Mouse (Mus musculus) adrenal gland, postnatal 14 days (tissue): ENCODE data around the gene 4930430F08Rik. TPM values are rescaled to one million over a fixed set of nuclear protein-coding genes. Genes with fewer than 3 reads are reported as not detected.
A peak's percentile ranks its signal among the peaks of the same experiment; 100 is the strongest.
"Not testable (repeated sequence)": the region's sequence is repeated elsewhere in the genome, so short reads cannot be mapped to it uniquely, and the experiment has no call there.

Source experiments
- DNase-seq: peaks from one replicate; pipeline ENCODE4 v3.0.0; 2021; ENCODE audit warnings: mixed read lengths
- long read RNA-seq, 2 experiments: library from polyadenylated mRNA; stranded (forward); transcript quantifications; one replicate each; pipeline ENCODE4 v2.0.0; 2021
- total RNA-seq: library from RNA; stranded (reverse); gene quantifications from 2 replicates; pipeline ENCODE4 v1.2.3, GENCODE M21; 2021

The 4930430F08Rik gene
- total RNA-seq: 11.0 and 13.0 TPM in 2 replicates
- long read RNA-seq, experiment 1, transcript 4930430F08Rik-201 (7 exons, 2,564 nt): major isoform, 14 of 18 reads
- long read RNA-seq, experiment 1, partial matches to known transcripts: 0 of 18 reads
- long read RNA-seq, experiment 1, other reads (novel, unspliced or antisense): 4 of 18 reads
- long read RNA-seq, experiment 2, transcript 4930430F08Rik-201 (7 exons, 2,564 nt): major isoform, 8 of 8 reads
- long read RNA-seq, experiment 2, partial matches to known transcripts: 0 of 8 reads
- long read RNA-seq, experiment 2, other reads (novel, unspliced or antisense): 0 of 8 reads

DNA sequence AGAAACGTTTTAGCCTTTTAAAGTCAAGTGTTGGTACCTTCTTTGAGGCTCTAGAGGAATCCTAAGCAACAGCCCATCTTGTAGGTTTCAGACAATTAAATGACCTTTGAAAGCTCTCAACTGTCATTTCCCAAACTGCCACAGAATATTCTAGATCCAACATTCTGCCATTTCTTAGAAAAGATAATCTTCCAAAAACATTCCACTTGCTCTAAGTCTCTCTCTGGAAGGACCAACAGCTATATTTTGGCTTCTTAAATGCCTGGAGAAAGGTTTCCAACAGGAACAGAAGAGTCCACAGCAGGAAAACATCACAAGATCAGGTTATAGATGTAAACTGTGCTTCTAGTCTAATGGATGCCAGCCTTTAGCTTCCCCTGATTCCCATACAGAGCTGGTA, at the start of gene 4930430F08Rik, which contains the start of gene 1700017N19Rik:
Gene 4930430F08Rik, minus strand, starts transcription at position 101 of the 400 bp plus-strand sequence.
Gene 1700017N19Rik, plus strand, starts transcription at position 162 of the 400 bp plus-strand sequence.
- DNase-seq: no peak

DNA sequence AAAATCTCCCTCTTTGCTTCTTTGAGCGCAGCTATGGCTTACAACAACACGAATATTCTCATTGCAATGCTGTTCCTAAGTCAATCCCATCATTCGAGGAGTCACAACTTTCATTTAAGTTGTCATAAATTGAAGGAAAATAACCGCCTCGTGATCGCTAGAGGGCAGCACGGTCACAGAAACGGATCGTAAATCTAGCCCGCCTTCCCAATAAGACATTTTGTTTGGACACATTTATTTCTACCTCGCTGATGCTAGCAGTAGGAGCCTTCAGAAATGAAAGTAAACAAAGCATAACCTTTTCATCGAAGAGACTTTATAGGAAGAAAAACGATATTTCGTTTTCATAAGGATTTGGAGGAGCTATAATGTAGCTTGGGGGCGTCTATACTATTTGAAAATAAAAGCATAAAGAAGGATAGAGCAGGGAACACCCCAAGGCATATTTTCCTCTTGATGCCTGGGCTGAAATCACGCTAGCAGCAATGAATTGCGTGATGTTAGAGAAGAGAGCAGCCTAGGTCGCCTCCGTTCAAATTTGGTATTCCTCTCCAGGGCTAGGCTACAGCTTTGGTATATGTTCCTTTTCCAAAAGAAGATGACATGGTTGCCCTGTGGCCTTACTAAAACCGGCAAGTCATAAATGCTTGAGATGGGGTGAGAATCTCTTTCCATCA, 39.7 kb upstream of the 4930430F08Rik start:
- DNase-seq: peak; percentile 55

DNA sequence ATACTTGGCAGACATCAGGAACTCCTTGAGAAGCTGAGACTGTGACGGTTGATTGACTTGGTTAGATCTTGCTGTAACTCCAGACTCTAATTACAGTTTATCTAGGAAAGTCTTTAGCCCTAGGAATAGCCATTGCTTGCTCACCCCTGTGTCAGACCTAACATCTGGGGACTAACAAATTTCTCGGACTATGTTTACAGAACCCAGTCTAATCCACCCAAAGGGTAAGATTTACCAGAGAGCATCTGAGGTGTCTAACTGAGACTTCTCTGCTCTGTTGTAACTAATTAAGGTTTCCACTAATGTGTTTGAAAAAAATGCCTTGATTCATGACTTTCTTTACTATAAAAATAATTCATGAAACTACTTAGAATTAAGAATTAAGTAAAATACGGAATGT, 32.3 kb upstream of the 4930430F08Rik start:
- DNase-seq: no peak

DNA sequence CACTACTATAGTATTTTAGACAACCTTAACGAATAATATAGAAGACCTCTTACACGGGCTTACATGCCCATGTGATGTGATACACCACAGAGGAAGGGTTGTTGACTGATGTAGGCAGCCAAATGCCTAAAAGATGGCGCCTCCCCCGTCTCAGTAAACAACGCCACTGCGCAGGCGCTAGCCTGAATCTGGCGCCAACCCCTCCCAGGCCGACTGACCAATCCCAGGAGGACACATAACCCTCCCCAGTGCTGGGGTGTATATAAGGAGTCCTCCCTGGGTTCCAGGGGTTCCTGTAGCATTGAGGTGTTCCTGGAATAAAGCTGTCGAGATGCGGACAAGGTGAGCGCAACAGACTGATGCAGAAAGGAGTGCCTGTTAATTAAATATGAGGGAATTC, 29.8 kb upstream of the 4930430F08Rik start:
- DNase-seq: no peak

DNA sequence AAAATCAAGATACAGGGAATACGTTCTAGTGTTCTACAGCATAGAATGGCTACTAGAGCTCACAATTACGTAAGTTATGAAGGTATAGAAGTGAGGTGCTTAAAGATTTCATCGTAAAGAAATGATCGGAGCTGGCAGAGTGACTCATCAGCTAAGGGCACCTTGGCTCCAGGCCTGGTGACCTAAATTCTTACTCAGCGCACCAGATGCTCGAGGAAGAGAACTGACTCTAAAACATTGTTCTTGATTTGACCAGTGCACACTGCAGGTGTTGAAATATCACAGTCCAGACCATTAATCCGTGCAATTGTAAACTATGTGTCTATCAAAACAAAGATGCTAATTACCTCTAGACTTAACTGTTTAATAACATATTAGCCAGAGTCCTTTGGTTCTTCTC, 29.3 kb upstream of the 4930430F08Rik start:
- no peak for DNase-seq

DNA sequence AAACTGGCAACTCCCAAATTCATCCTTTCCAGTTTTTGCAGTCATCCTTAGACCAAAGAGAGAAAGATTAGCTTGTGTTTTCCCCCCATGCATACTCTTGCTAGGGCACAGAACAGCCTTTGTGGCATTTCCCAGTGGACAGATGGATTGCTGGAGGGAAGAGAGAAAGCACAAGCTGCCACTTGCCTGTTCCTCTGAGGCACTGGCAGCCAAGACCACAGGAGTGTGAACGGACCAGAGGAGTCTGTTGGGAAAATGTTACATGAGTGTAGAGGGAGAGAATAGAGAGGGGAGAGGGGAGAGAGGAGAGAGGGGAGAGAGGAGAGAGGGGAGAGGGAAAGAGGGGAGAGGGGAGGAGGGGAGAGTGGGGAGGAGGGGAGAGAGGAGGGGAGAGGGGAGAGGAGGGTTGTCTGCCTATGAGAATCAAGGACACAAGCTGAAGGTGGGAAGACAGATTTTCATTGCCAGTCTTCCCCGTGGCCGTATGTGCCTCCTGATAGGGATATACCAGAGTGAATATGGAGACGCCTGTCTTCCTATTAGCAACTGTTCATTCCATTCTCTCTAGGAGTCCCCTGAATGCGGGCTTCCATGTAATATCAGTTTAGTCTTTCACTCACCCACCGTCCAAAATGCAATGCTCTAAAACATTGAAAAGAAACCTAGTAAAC, 27.1 kb upstream of the 4930430F08Rik start:
- DNase-seq: no peak

DNA sequence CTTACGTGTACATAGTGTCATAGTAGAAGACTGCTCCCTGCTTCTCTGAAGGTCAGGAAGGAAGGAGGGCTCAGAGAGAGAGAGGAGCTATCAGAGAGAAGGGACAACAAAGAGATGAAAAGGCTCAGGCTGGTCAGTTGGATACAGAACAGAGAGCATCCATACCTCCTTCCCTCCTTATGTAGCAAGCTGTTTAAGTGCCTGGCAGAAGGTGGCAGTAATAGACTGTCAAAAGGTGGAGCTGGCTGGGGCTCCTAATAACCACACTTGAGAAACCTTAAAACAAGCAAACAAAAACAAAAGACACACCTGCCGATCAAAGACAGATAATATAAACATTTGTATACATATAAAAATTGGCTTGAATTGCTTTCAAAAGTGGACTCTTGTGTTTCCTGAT, 14.0 kb upstream of the 4930430F08Rik start:
- DNase-seq: no peak

DNA sequence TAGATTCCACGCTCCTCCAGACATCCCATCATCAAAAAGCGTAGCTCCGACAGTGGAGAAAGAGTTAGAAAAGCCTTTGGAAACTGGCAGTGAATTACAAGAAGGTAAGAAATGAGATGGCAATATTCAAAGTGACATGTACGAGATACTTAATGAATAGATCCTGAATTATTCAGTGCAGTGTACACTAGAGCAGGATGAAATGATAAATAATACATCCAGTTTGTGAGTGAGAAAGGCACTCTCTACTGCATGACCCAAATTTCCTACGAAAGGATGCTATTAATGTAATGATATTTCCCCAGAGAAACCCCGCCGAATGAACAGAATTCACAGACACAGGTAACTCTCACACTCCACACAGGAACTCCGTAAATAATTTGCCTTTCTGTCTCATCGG, 13.3 kb upstream of the 4930430F08Rik start:
- DNase-seq: no peak

DNA sequence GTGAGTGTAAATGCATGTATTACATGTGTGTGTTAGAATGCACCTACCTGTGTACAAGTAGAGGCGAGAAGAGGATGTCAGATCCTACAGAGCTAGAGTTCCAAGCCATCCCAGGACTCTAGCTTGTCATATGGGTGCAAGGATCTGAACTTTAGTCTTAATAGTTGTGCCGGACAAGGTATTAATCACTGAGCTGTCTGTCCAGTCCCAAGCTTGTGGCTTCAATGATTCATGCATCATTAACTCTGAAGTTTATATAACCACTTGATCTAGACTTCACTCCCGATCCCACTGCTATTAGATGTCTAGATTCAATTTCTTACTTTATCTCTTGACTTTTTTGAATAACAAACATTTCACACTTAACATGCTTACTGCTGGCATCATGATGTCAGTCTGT, 8.1 kb upstream of the 4930430F08Rik start:
- DNase-seq: no peak

DNA sequence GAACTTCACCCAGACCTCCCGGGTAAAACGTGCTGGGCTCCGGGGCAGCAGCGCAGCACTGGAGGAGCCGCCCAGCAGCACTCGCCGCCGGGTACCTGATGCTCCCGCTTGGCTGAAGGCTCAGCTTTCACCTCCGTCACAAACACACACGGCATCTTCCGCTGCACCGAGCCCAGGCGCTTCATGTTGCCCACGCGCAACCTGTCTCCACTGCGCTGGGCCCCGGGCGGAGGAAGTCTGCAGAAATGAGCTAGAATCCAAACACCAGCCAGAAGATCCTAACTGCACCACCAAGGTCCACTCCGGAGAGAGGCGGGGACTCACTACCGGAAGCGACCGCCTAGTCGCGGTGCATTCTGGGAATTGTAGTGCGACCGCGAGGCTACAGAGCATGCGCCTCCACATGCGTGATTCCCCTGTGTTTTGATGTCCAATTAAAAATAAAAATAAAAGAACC, 1.3 kb downstream of the 4930430F08Rik start:
- peak; percentile 93 for DNase-seq

DNA sequence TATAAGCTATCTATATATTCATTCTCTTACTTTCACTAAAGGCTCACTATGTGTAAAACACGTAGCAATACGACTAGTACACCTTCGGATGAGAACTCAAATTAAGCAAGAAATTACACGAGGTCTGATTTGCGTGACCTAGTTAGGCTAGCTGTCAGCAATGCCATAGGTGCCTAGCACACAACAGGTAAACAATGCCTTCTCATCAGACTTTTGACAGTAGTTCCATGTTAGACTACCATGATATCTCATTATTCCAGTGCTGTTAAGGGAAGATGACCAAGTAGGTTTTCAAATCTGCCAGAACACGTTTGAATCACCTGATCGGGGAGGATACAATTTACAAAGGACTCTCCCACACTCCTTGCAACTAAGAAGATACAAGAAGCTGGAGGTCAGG, 1.7 kb downstream of the 4930430F08Rik start:
- DNase-seq: no peak

DNA sequence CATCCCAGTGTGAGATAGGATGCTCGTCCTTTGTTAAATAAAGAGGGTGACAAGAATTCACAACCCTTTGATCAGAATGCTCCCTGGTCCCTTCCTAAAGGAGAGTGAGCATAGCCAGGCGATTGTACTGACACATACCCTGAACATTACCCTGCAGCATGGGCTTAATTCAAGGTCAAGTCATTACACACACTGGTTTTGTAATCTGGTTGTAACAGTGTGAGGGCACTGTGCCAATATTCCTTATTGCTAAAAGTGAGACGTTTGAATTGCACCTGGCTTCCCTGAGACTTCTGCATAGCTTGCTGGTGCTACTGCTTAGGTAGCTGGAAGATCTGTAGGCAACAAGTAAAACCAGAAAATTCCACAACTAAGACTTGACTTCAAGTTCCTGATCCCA, 6.0 kb downstream of the 4930430F08Rik start:
- peak; percentile 22 for DNase-seq

DNA sequence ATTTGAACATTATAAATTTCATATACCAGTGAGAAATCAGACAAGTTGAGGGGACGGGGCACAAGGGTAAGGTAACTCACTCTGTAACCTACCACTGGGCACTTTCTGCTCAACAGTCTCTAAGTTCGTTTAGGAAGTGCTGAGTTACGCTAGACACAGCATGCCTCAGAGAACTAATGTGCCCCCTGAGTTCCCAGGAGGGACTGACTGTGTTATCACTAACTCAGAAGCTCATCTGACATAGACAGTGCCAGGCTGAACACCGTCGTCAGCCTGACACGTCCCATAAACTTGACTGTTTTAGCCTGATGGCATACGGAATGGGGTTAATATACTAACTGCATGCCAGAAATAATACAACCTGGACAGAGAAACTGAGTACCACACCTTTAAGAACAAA, 14.9 kb downstream of the 4930430F08Rik start:
- DNase-seq: no peak

DNA sequence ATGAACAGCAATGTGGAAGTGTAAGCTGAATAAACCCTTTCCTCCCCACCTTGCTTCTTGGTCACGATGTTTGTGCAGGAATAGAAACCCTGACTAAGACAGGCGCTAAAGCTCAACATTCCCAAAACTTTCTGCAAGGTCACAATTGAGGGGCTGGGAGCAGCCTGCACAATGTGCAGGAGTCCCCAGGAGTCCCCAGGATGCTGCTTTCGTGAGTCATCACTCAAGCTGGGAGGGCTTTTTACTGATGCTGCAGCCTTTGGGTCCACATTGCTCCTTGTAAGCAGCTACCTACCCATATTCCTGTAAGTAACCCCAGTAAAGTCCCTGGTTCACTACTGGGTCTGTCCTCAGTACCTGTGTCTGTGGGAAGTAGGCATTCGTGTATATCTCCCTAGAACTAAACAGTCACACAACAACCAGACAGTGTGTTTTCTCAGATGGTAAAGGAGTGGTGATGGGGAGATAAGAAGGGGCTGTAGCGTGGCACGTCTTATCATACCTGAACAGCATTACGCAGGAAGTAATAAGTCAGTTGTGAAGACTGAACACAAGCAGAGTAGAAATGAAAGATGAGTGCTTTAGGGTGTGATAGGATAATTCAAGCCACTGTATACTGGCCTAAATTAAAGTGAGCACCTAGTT, 15.6 kb downstream of the 4930430F08Rik start:
- no peak for DNase-seq

DNA sequence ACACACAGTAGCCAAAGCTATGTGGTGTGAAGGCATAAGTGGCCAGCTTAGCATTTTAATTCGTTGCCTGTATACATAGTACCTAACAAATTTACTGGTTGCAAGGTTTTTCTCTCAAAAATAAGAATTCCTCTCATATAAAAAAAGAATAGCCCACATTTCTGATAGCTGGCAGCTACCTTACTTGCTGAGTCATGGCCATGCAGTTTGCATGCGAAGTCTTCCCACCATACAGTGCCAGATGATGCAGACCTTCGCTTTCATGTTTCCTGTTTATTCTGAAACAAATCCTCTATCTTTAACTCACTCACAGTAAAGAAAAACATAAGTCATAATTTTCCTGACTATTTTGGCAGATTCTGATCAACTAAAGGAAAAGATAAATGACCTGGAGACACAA, 18.5 kb downstream of the 4930430F08Rik start:
- DNase-seq: no peak

DNA sequence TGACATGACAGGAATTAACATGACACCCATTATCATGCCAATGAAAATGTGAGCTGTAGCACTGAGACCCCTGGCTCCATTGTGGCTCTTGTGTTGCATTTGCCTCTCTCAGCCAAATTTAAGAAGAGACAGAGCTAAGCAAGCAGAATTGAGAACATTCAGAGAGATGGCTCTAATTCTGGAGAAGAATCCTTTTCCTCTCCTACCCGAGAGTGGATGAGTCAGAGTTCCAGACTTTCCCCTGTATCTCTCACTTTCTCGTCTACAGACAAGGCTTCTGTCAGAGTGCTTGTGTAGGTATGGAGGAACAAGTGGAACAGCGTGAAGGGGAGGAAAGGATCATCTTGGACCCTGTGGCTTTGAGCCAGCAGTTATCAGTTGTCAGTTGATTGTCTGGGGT, 26.1 kb downstream of the 4930430F08Rik start:
- no peak for DNase-seq

DNA sequence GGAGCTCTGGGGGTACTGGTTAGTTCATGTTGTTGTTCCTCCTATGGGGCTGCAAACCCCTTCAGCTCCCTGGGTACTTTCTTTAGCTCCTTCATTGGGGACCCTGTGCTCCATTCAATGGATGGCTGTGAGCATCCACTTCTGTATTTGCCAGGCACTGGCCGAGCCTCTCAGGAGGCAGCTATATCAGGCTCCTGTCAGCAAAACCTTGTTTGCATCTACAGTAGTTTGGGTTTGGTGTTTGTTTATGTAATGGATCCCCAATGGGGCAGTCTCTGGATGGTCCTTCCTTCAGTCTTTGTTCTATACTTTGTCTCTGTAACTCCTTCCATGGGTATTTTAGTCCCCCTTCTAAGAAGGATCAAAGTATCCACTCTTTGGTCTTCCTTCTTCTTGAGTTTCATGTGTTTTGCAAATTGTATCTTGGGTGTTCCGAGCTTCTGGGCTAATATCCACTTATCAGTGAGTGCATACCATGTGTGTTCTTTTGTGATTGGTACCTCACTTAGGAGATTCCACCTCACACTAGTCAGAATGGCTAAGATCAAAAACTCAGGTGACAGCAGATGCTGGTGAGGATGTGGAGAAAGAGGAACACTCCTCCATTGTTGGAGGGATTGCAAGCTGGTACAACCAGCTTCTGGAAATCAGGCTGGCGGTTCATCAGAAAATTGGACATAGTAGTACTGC, 29.9 kb downstream of the 4930430F08Rik start:
- DNase-seq: not testable (repeated sequence)

DNA sequence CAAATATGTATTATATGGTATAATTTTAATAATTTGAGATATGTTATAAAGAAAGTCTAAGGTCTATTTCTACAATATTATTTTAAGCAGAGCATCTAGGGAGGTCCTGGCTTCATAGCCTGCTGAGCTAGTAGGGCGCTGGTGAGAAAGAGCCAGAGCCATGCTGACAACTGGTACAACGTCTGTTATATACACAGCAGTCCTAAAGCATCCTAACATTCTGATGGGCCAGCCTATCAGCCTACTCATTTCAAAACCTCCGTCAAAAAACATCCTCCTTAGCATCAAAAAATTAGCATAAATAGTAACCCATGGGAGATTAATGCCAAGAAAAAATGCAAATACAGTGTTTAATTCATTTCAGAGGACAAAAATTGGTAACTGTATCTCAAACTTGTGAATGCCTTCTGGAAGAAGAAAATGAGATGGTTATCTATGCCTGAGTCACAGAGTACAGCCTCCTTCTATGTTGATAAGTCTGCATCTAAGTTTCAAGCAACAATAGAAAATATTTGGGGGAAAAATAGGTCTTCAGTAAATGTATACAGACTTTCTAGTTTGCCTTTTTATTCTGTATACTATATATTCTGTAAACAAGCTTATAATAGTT, 33.6 kb downstream of the 4930430F08Rik start:
- no peak for DNase-seq

DNA sequence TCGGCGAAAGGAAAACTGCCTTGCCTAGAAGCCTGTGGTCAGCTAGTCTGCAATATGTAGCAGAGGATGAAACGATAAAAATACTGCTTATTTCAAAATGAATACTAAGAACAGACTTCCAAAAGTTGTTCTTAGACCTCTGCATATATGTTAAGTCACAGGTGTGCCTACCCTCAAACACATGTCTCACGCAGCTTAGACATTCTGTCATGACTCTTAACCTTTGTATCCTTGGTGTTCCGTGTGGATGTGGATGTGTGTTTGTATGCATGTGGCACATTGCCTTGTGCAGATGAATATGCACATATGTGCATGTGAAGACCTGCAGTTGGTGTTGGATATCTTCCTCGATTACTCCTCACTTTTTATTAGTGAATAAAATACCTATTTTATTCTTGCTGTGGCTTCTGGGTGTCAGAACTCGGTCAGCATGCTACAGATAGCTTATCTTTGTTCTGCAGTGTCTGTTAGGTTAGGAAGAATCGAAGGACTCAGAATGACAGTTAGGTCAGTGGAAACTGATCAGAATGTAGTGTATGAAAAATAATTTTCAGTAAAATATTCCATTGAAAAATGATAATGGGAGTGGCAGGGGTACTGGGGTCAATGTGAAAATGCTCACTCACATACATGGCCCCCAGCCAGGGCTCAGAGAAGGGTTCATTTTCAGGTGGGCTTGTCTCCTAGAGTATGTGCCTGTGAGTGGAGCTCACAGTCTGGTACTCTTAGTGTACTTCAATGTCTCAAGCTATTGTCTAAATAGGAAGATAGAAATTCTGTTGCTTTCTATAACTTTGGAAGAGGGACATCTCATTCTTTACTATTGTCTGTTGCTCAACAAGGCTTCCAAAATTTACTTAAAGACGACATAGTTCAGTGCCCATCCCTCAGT, 65.5 kb downstream of the 4930430F08Rik start:
- no peak for DNase-seq

DNA sequence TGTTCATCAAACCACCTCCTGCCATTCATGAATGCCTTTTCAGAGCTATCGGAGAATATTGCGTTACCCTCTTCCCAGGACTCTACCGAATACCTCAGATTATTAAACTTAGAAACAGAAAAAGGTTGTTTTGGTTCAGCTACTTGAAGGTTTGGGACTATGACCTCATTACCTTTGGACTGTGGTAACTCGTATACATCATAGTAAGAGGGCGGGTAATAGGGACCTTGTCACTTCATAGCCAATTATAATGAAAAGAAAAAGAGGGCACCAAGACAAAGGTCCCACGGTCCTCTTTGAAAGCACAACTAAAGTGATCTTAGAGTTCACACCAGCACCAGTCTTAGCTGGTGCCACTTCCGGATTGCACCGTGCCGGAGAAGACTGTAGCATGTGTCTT, 67.9 kb downstream of the 4930430F08Rik start:
- DNase-seq: no peak
